Mouse (Mus musculus) cortical plate, adult 2 months (tissue): ENCODE measurements around the gene Tnfrsf13c. TPM values are rescaled to one million over a fixed set of nuclear protein-coding genes. Genes with fewer than 3 reads are reported as not detected.
A peak's percentile ranks its signal among the peaks of the same experiment; 100 is the strongest.

ENCODE experiments used
- H3K27ac ChIP-seq: fragments of 200-500 bp; 2 replicates; pipeline ENCODE4 v1.5.1; 2012; ENCODE audit warnings: low read length, control low read depth, inconsistent platforms; ENCODE audit not compliant: insufficient read depth
- H3K4me1 ChIP-seq: fragments of 200-500 bp; 2 replicates; pipeline ENCODE4 v1.6.1; 2011; ENCODE audit warnings: low read length; ENCODE audit not compliant: control insufficient read depth, insufficient read depth
- H3K4me3 ChIP-seq: fragments of 200-500 bp; 2 replicates; pipeline ENCODE4 v1.5.1; 2011; ENCODE audit warnings: mild to moderate bottlenecking, low read length, control low read depth; ENCODE audit not compliant: insufficient read depth
- CTCF ChIP-seq: fragments of 200-500 bp; IDR thresholded peaks from 2 replicates; pipeline ENCODE4 v1.5.1; 2011; ENCODE audit warnings: mild to moderate bottlenecking, control low read depth, low read length; ENCODE audit not compliant: insufficient read depth; ENCODE audit errors: extremely low read depth
- POLR2A ChIP-seq: fragments of 200-500 bp; IDR thresholded peaks from 2 replicates; pipeline ENCODE4 v1.6.1; 2011; ENCODE audit warnings: mild to moderate bottlenecking, low read length, control low read depth; ENCODE audit not compliant: insufficient read depth; ENCODE audit errors: extremely low read depth
- polyA plus RNA-seq: library from polyadenylated mRNA; depleted of rRNA; stranded (reverse); fragments of >200 nt; gene quantifications from 2 replicates; pipeline ENCODE4 v1.2.3, GENCODE M21; 2012

The Tnfrsf13c gene
- polyA plus RNA-seq, 1 experiment, result 0.48 TPM

- H3K4me3 ChIP-seq, result no peak overlapping the region
- H3K4me1 ChIP-seq, result no peaks in the 10 kb centered on the region
- TF ChIP-seq POLR2A, result no peak
- no peak for TF ChIP-seq CTCF
- H3K27ac ChIP-seq, result no peak overlapping the region
Observed at GRCm38 (mm10) chr15:82218778-82219666, 5.1 kb downstream of the Tnfrsf13c start.

- H3K4me3 ChIP-seq, result no peak overlapping the region
- TF ChIP-seq CTCF, result no peak
- TF ChIP-seq POLR2A, result no peak
Observed at GRCm38 (mm10) chr15:82217980-82218379, 6.2 kb downstream of the Tnfrsf13c start.

GRCm38 (mm10) chr15:82217039-82217438 lies 7.1 kb downstream of the Tnfrsf13c start:
- Histone ChIP-seq H3K4me3 (no peak overlapping the region), H3K4me1 (no peaks in the 10 kb centered on the region), H3K27ac (no peak overlapping the region)
- TF ChIP-seq POLR2A, result no peak
- TF ChIP-seq CTCF, result no peak

More at GRCm38 (mm10) chr15:82217980-82218379, 6.2 kb downstream of the Tnfrsf13c start:
- Histone ChIP-seq H3K4me1 (no peaks in the 10 kb centered on the region), H3K27ac (no peak overlapping the region)

- H3K27ac ChIP-seq, result no peak overlapping the region
- no peak overlapping the region for H3K4me3 ChIP-seq
- H3K4me1 ChIP-seq, result no peaks in the 10 kb centered on the region
- TF ChIP-seq POLR2A, result no peak
- TF ChIP-seq CTCF, result no peak
Observed at GRCm38 (mm10) chr15:82216142-82216827, 7.9 kb downstream of the Tnfrsf13c start.

- no peak for TF ChIP-seq CTCF
- TF ChIP-seq POLR2A, result no peak
- no peak overlapping the region for H3K27ac ChIP-seq
Observed at GRCm38 (mm10) chr15:82215332-82216046, 8.7 kb downstream of the Tnfrsf13c start.

GRCm38 (mm10) chr15:82213222-82213621 lies 10.9 kb downstream of the Tnfrsf13c start:
- H3K4me3 ChIP-seq, result no peak overlapping the region
- TF ChIP-seq CTCF (no peak), POLR2A (no peak)
- no peaks in the 10 kb centered on the region for H3K4me1 ChIP-seq
- H3K27ac ChIP-seq, result no peak overlapping the region

More at GRCm38 (mm10) chr15:82215332-82216046, 8.7 kb downstream of the Tnfrsf13c start:
- H3K4me3 ChIP-seq, result no peak overlapping the region
- no peaks in the 10 kb centered on the region for H3K4me1 ChIP-seq

- H3K27ac ChIP-seq, result no peak within 1 kb of the TSS
Observed at GRCm38 (mm10) chr15:82212752-82213063, 11.5 kb downstream of the Tnfrsf13c start, which contains the start of gene Shisa8. TSS of gene Shisa8 (minus strand) at chr15:82212815.

GRCm38 (mm10) chr15:82211911-82212751 lies 12.0 kb downstream of the Tnfrsf13c start:
- TF ChIP-seq POLR2A (no peak), CTCF (no peak)
- Histone ChIP-seq H3K27ac (no peak overlapping the region), H3K4me1 (no peaks in the 10 kb centered on the region), H3K4me3 (peak overlapping the region; percentile 31)

More at GRCm38 (mm10) chr15:82212752-82213063, 11.5 kb downstream of the Tnfrsf13c start, which contains the start of gene Shisa8:
- no peak for TF ChIP-seq CTCF
- TF ChIP-seq POLR2A, result no peak
- peak within 1 kb of the TSS; percentile 31 for H3K4me3 ChIP-seq
- H3K4me1 ChIP-seq, result no peaks in the 10 kb centered on the region
